Mouse (Mus musculus) liver, embryonic 15.5 days (tissue): ENCODE results near the gene Gm5475. TPM values are rescaled to one million over a fixed set of nuclear protein-coding genes. Genes with fewer than 3 reads are reported as not detected.

Experiments used
- ATAC-seq: fragments of 200-750 bp; cut with Nextera tagmentation; 2 replicates; pipeline ENCODE4 v1.8.0; 2017; ENCODE audit warnings: moderate number of reproducible peaks, mild to moderate bottlenecking, moderate library complexity; ENCODE audit not compliant: insufficient read depth
- H3K27ac ChIP-seq: fragments of 300-500 bp; sonication (generic); replicated peaks from 2 replicates; pipeline ENCODE4 v1.5.1; 2015; ENCODE audit warnings: mild to moderate bottlenecking, inconsistent platforms
- H3K27me3 ChIP-seq: fragments of 300-500 bp; sonication (generic); 2 replicates; pipeline ENCODE4 v1.6.1; 2015; ENCODE audit warnings: mild to moderate bottlenecking, inconsistent platforms
- H3K36me3 ChIP-seq: fragments of 300-500 bp; sonication (generic); replicated peaks from 2 replicates; pipeline ENCODE4 v1.6.1; 2015; ENCODE audit warnings: moderate library complexity, mild to moderate bottlenecking, inconsistent platforms
- H3K4me1 ChIP-seq: fragments of 300-500 bp; sonication (generic); replicated peaks from 2 replicates; pipeline ENCODE4 v1.6.1; 2015; ENCODE audit warnings: inconsistent platforms
- H3K4me2 ChIP-seq: fragments of 300-500 bp; sonication (generic); 2 replicates; pipeline ENCODE4 v1.6.1; 2015; ENCODE audit warnings: moderate library complexity, mild to moderate bottlenecking, inconsistent platforms
- H3K4me3 ChIP-seq: fragments of 300-500 bp; sonication (generic); replicated peaks from 2 replicates; pipeline ENCODE4 v1.5.1; 2015; ENCODE audit warnings: mild to moderate bottlenecking, inconsistent platforms
- H3K9ac ChIP-seq: fragments of 300-500 bp; sonication (generic); 2 replicates; pipeline ENCODE4 v1.6.1; 2015; ENCODE audit warnings: moderate library complexity, mild to moderate bottlenecking, inconsistent platforms
- H3K9me3 ChIP-seq: fragments of 300-500 bp; sonication (generic); replicated peaks from 2 replicates; pipeline ENCODE4 v1.6.1; 2016; ENCODE audit warnings: inconsistent platforms
- WGBS: fragments of 180-500 bp; shearing (Covaris S2); methylation state at CpG from one replicate; pipeline ENCODE4 v1.1.7; 2015; ENCODE audit warnings: mixed read lengths; ENCODE audit not compliant: insufficient replicate concordance; 5-methylcytosine and 5-hydroxymethylcytosine counted together
- polyA plus RNA-seq: library from polyadenylated mRNA; unstranded; fragments of >200 nt; fragmentation: Nextera tagmentation; extraction: Ambion mirVana; gene quantifications from 2 replicates; pipeline ENCODE4 v1.2.1, GENCODE M21; 2015

Gm5475 gene
- polyA plus RNA-seq, 1 experiment from 2014 or later, result 0.05 TPM

- Histone ChIP-seq H3K36me3 (no peaks in the 10 kb centered on the region), H3K9me3 (no peaks in the 10 kb centered on the region), H3K27me3 (no peaks in the 10 kb centered on the region), H3K27ac (no peak overlapping the region), H3K4me2 (no peak overlapping the region), H3K9ac (no peak overlapping the region), H3K4me3 (no peak overlapping the region), H3K4me1 (peaks cover 5% of the 10 kb centered on the region)
- 66% methylated on average over 11 of the region's 11 CpGs for WGBS
- ATAC-seq, result no peak
Measured at GRCm38 (mm10) chr15:100452486-100452885, 30.5 kb downstream of the Gm5475 start.

- H3K4me1 ChIP-seq, result peaks cover 25% of the 10 kb centered on the region
- no peak overlapping the region for H3K4me3 ChIP-seq
- ATAC-seq, result no peak
- no peaks in the 10 kb centered on the region for H3K9me3 ChIP-seq
- no peaks in the 10 kb centered on the region for H3K36me3 ChIP-seq
- peaks cover 9% of the 10 kb centered on the region; the same call in 1 of the 2 replicates for H3K27me3 ChIP-seq
- no peak overlapping the region for H3K27ac ChIP-seq
- WGBS, result 63% methylated on average over 7 of the region's 7 CpGs
- no peak overlapping the region for H3K4me2 ChIP-seq
- H3K9ac ChIP-seq, result no peak overlapping the region
Measured at GRCm38 (mm10) chr15:100456356-100456991, 34.5 kb downstream of the Gm5475 start.

GRCm38 (mm10) chr15:100457340-100457739 lies 35.4 kb downstream of the Gm5475 start:
- peak overlapping the region; percentile 54 for H3K4me2 ChIP-seq
- no peaks in the 10 kb centered on the region for H3K36me3 ChIP-seq
- H3K4me1 ChIP-seq, result peaks cover 28% of the 10 kb centered on the region
- WGBS, result 4% methylated on average over 17 of the region's 17 CpGs
- ATAC-seq, result peak; percentile 49
- peaks cover 9% of the 10 kb centered on the region; the same call in 1 of the 2 replicates for H3K27me3 ChIP-seq
- H3K27ac ChIP-seq, result no peak overlapping the region
- H3K9ac ChIP-seq, result peak overlapping the region; percentile 25; the same call in 1 of the 2 replicates
- no peaks in the 10 kb centered on the region for H3K9me3 ChIP-seq
- H3K4me3 ChIP-seq, result no peak overlapping the region

- no peak for ATAC-seq
Measured at GRCm38 (mm10) chr15:100458055-100458454, 36.1 kb downstream of the Gm5475 start.

GRCm38 (mm10) chr15:100460942-100461341 lies 39.0 kb downstream of the Gm5475 start:
- Histone ChIP-seq H3K4me2 (peak overlapping the region; percentile 61), H3K9me3 (no peaks in the 10 kb centered on the region), H3K36me3 (no peaks in the 10 kb centered on the region), H3K27ac (no peak overlapping the region), H3K9ac (peak overlapping the region; percentile 30; the same call in 1 of the 2 replicates), H3K4me3 (peak overlapping the region; percentile 12), H3K4me1 (peaks cover 28% of the 10 kb centered on the region), H3K27me3 (peaks cover 9% of the 10 kb centered on the region; the same call in 1 of the 2 replicates)
- 7% methylated on average over 12 of the region's 12 CpGs for WGBS
- peak; percentile 61 for ATAC-seq

More at GRCm38 (mm10) chr15:100458055-100458454, 36.1 kb downstream of the Gm5475 start:
- H3K4me2 ChIP-seq, result no peak overlapping the region
- peaks cover 28% of the 10 kb centered on the region for H3K4me1 ChIP-seq
- no peak overlapping the region for H3K4me3 ChIP-seq
- peaks cover 9% of the 10 kb centered on the region; the same call in 1 of the 2 replicates for H3K27me3 ChIP-seq
- H3K9me3 ChIP-seq, result no peaks in the 10 kb centered on the region
- WGBS, result 34% methylated on average over 10 of the region's 10 CpGs
- no peak overlapping the region for H3K9ac ChIP-seq
- H3K36me3 ChIP-seq, result no peaks in the 10 kb centered on the region
- H3K27ac ChIP-seq, result no peak overlapping the region

- Histone ChIP-seq H3K9me3 (no peaks in the 10 kb centered on the region), H3K4me2 (peak overlapping the region; percentile 61; the same call in 1 of the 2 replicates), H3K27ac (no peak overlapping the region), H3K4me3 (no peak overlapping the region), H3K4me1 (peaks cover 28% of the 10 kb centered on the region), H3K27me3 (peaks cover 9% of the 10 kb centered on the region; the same call in 1 of the 2 replicates), H3K9ac (no peak overlapping the region), H3K36me3 (no peaks in the 10 kb centered on the region)
- no peak for ATAC-seq
- 53% methylated on average over 9 of the region's 9 CpGs for WGBS
Measured at GRCm38 (mm10) chr15:100461646-100462045, 39.7 kb downstream of the Gm5475 start.

- peaks cover 27% of the 10 kb centered on the region for H3K4me1 ChIP-seq
- H3K27ac ChIP-seq, result no peak overlapping the region
- no peak overlapping the region for H3K9ac ChIP-seq
- no peak overlapping the region for H3K4me3 ChIP-seq
- no peaks in the 10 kb centered on the region for H3K9me3 ChIP-seq
- H3K27me3 ChIP-seq, result peaks cover 9% of the 10 kb centered on the region; the same call in 1 of the 2 replicates
- no peaks in the 10 kb centered on the region for H3K36me3 ChIP-seq
- no peak for ATAC-seq
- H3K4me2 ChIP-seq, result no peak overlapping the region
- 65% methylated on average over 5 of the region's 5 CpGs for WGBS
Measured at GRCm38 (mm10) chr15:100462086-100462485, 40.1 kb downstream of the Gm5475 start.

- Histone ChIP-seq H3K27me3 (0 out of 2 replicates have a peak, but pooled peaks cover 3% of the 10 kb centered on the region), H3K4me2 (no peak overlapping the region), H3K9me3 (no peaks in the 10 kb centered on the region), H3K36me3 (no peaks in the 10 kb centered on the region), H3K9ac (no peak overlapping the region), H3K4me1 (peaks cover 30% of the 10 kb centered on the region), H3K27ac (no peak overlapping the region), H3K4me3 (no peak overlapping the region)
- ATAC-seq, result no peak
- WGBS, result 15% methylated on average over 6 of the region's 6 CpGs
Measured at GRCm38 (mm10) chr15:100463712-100464111, 41.8 kb downstream of the Gm5475 start.

- Histone ChIP-seq H3K27me3 (no peaks in the 10 kb centered on the region), H3K4me1 (peaks cover 42% of the 10 kb centered on the region), H3K9ac (no peak overlapping the region), H3K4me2 (no peak overlapping the region), H3K27ac (no peak overlapping the region), H3K4me3 (no peak overlapping the region), H3K9me3 (no peaks in the 10 kb centered on the region), H3K36me3 (no peaks in the 10 kb centered on the region)
- WGBS, result 54% methylated on average over 2 of the region's 2 CpGs
- ATAC-seq, result no peak
Measured at GRCm38 (mm10) chr15:100465432-100465831, 43.5 kb downstream of the Gm5475 start.

- 0 out of 2 replicates have a peak, but pooled peaks cover 8% of the 10 kb centered on the region for H3K36me3 ChIP-seq
- peak overlapping the region; percentile 95 for H3K4me2 ChIP-seq
- H3K27ac ChIP-seq, result no peak overlapping the region
- no peaks in the 10 kb centered on the region for H3K27me3 ChIP-seq
- WGBS, result 21% methylated on average over 8 of the region's 8 CpGs
- H3K4me1 ChIP-seq, result peaks cover 29% of the 10 kb centered on the region
- ATAC-seq, result no peak
- H3K4me3 ChIP-seq, result peak overlapping the region; percentile 91; the same call in 1 of the 2 replicates
- H3K9me3 ChIP-seq, result no peaks in the 10 kb centered on the region
- H3K9ac ChIP-seq, result no peak overlapping the region; the same call in 1 of the 2 replicates
Measured at GRCm38 (mm10) chr15:100467738-100468137, 45.8 kb downstream of the Gm5475 start.

- no peaks in the 10 kb centered on the region for H3K9me3 ChIP-seq
- H3K36me3 ChIP-seq, result 0 out of 2 replicates have a peak, but pooled peaks cover 8% of the 10 kb centered on the region
- peak within 1 kb of the TSS; percentile 83 for H3K9ac ChIP-seq
- H3K27me3 ChIP-seq, result no peaks in the 10 kb centered on the region
- ATAC-seq, result peak; percentile 82
- peak within 1 kb of the TSS; percentile 86 for H3K27ac ChIP-seq
- peak within 1 kb of the TSS; percentile 95 for H3K4me2 ChIP-seq
- WGBS, result 1% methylated on average over 83 of the region's 84 CpGs
- H3K4me1 ChIP-seq, result peaks cover 29% of the 10 kb centered on the region
- peak within 1 kb of the TSS; percentile 91 for H3K4me3 ChIP-seq
Measured at GRCm38 (mm10) chr15:100468295-100469188, 46.6 kb downstream of the Gm5475 start, which contains the start of gene Letmd1. TSS of gene Letmd1 (plus strand) at chr15:100469023.
